Mouse (Mus musculus) embryonic facial prominence, embryonic 14.5 days (tissue): ENCODE measurements around the gene Gna15. TPM values are rescaled to one million over a fixed set of nuclear protein-coding genes. Genes with fewer than 3 reads are reported as not detected.

Experiments
- ATAC-seq: fragments of 200-750 bp; cut with Nextera tagmentation; 2 replicates; pipeline ENCODE4 v1.8.0; 2017; ENCODE audit warnings: low read depth, moderate number of reproducible peaks, moderate TSS enrichment
- DNase-seq: peaks from one replicate; pipeline ENCODE4 v3.0.0-alpha.2; 2015; ENCODE audit warnings: low spot score
- H3K27ac ChIP-seq: fragments of 300-500 bp; sonication (generic); replicated peaks from 2 replicates; pipeline ENCODE4 v1.5.1; 2014; ENCODE audit warnings: low read depth, mild to moderate bottlenecking, low read length, moderate library complexity
- H3K27me3 ChIP-seq: fragments of 300-500 bp; sonication (generic); replicated peaks from 2 replicates; pipeline ENCODE4 v1.6.1; 2014; ENCODE audit warnings: low read length; ENCODE audit not compliant: control insufficient read depth, insufficient read depth
- H3K36me3 ChIP-seq: fragments of 300-500 bp; sonication (generic); 2 replicates; pipeline ENCODE4 v1.6.1; 2014; ENCODE audit warnings: low read length, mixed read lengths; ENCODE audit not compliant: control insufficient read depth, insufficient read depth
- H3K4me1 ChIP-seq: fragments of 300-500 bp; sonication (generic); 2 replicates; pipeline ENCODE4 v1.6.1; 2014; ENCODE audit warnings: antibody characterized with exemption, low read length; ENCODE audit not compliant: control insufficient read depth, insufficient read depth
- H3K4me2 ChIP-seq: fragments of 300-500 bp; sonication (generic); 2 replicates; pipeline ENCODE4 v1.6.1; 2014; ENCODE audit warnings: low read depth, mild to moderate bottlenecking, low read length, moderate library complexity, mixed read lengths
- H3K4me3 ChIP-seq: fragments of 300-500 bp; sonication (generic); 2 replicates; pipeline ENCODE4 v1.5.1; 2014; ENCODE audit warnings: low read depth, mild to moderate bottlenecking, low read length
- H3K9ac ChIP-seq: fragments of 300-500 bp; sonication (generic); 2 replicates; pipeline ENCODE4 v1.6.1; 2014; ENCODE audit warnings: low read depth, mild to moderate bottlenecking, low read length, moderate library complexity, mixed read lengths
- H3K9me3 ChIP-seq: fragments of 300-500 bp; sonication (generic); 2 replicates; pipeline ENCODE4 v1.6.1; 2016; ENCODE audit warnings: low read length; ENCODE audit not compliant: control insufficient read depth
- WGBS: fragments of 180-500 bp; shearing (Covaris S2); extraction: QIAGEN DNeasy Blood & Tissue Kit; methylation state at CpG from one replicate; pipeline ENCODE4 v1.1.7; 2014; 5-methylcytosine and 5-hydroxymethylcytosine counted together
- polyA plus RNA-seq: library from polyadenylated mRNA; unstranded; fragments of >200 nt; fragmentation: Nextera tagmentation; extraction: Ambion mirVana; gene quantifications from 2 replicates; pipeline ENCODE4 v1.2.1, GENCODE M21; 2014

The Gna15 gene
- polyA plus RNA-seq, 1 experiment from 2014 or later: 3.1 TPM

DNA sequence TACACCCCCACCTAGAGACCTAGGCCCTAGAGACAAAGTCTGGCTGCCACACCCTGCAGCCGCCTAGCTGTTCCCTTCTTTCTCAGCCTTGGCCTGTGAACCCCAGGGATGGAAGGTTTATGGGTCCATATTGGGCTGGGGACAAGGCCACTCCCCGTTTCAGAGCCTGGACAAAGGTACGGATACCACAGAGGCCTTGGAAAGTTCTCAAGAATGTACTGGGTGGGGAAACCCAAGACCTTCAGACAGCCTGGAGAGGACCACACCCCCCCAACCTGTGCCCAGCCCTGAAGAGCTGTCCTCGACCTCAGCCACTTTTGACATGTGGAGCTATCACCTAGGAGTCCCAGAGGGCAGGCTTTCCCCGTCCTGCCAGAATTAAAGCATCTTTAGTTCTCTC, 24.9 kb upstream of the Gna15 start:
- Histone ChIP-seq H3K4me3 (no peak overlapping the region), H3K9me3 (no peaks in the 10 kb centered on the region), H3K4me2 (no peak overlapping the region), H3K27ac (no peak overlapping the region), H3K27me3 (no peaks in the 10 kb centered on the region), H3K36me3 (no peaks in the 10 kb centered on the region), H3K4me1 (peaks cover 2% of the 10 kb centered on the region), H3K9ac (no peak overlapping the region)
- no peak for DNase-seq
- ATAC-seq: no peak
- WGBS: 79% methylated on average over 5 of the region's 5 CpGs

GRCm38 (mm10) chr10:81546788-81547571, 23.0 kb upstream of the Gna15 start:
- no peak for DNase-seq
- Histone ChIP-seq H3K9ac (no peak overlapping the region), H3K27me3 (no peaks in the 10 kb centered on the region), H3K36me3 (no peaks in the 10 kb centered on the region), H3K9me3 (no peaks in the 10 kb centered on the region), H3K4me3 (no peak overlapping the region), H3K4me1 (peaks cover 10% of the 10 kb centered on the region), H3K27ac (no peak overlapping the region), H3K4me2 (no peak overlapping the region)
- 92% methylated on average over 12 of the region's 13 CpGs for WGBS
- no peak for ATAC-seq

GRCm38 (mm10) chr10:81546332-81546731, 22.3 kb upstream of the Gna15 start:
- 85% methylated on average over 5 of the region's 5 CpGs for WGBS
- H3K36me3 ChIP-seq: 0 out of 2 replicates have a peak, but pooled peaks cover under 1% of the 10 kb centered on the region
- H3K4me1 ChIP-seq: peaks cover 10% of the 10 kb centered on the region
- no peak for DNase-seq
- no peak for ATAC-seq
- peak overlapping the region; percentile 41; the same call in 1 of the 2 replicates for H3K9ac ChIP-seq
- H3K27ac ChIP-seq: no peak overlapping the region
- H3K9me3 ChIP-seq: no peaks in the 10 kb centered on the region
- H3K4me3 ChIP-seq: no peak overlapping the region
- H3K4me2 ChIP-seq: no peak overlapping the region
- no peaks in the 10 kb centered on the region for H3K27me3 ChIP-seq

GRCm38 (mm10) chr10:81545161-81545747, 21.2 kb upstream of the Gna15 start, which contains the start of gene Gna11:
Gene Gna11 (minus strand): TSS chr10:81545190.
- H3K36me3 ChIP-seq: 0 out of 2 replicates have a peak, but pooled peaks cover 4% of the 10 kb centered on the region
- DNase-seq (peak; percentile 99), ATAC-seq (peak; percentile 97)
- H3K4me3 ChIP-seq: peak within 1 kb of the TSS; percentile 91
- no peaks in the 10 kb centered on the region for H3K27me3 ChIP-seq
- WGBS: 2% methylated on average over 28 of the region's 59 CpGs
- peaks cover 10% of the 10 kb centered on the region for H3K4me1 ChIP-seq
- H3K27ac ChIP-seq: peak within 1 kb of the TSS; percentile 77
- H3K9ac ChIP-seq: peak within 1 kb of the TSS; percentile 94
- no peaks in the 10 kb centered on the region for H3K9me3 ChIP-seq
- H3K4me2 ChIP-seq: peak within 1 kb of the TSS; percentile 94

- Histone ChIP-seq H3K27ac (peak overlapping the region; percentile 75), H3K36me3 (0 out of 2 replicates have a peak, but pooled peaks cover 9% of the 10 kb centered on the region), H3K9me3 (no peaks in the 10 kb centered on the region), H3K4me1 (peaks cover 10% of the 10 kb centered on the region), H3K9ac (peak overlapping the region; percentile 94), H3K27me3 (no peaks in the 10 kb centered on the region), H3K4me3 (peak overlapping the region; percentile 91), H3K4me2 (peak overlapping the region; percentile 94)
- 3% methylated on average over 27 of the region's 93 CpGs for WGBS
- DNase-seq: peak; percentile 62
- ATAC-seq: peak; percentile 32
Measured at GRCm38 (mm10) chr10:81544296-81545160, 20.5 kb upstream of the Gna15 start.

DNA sequence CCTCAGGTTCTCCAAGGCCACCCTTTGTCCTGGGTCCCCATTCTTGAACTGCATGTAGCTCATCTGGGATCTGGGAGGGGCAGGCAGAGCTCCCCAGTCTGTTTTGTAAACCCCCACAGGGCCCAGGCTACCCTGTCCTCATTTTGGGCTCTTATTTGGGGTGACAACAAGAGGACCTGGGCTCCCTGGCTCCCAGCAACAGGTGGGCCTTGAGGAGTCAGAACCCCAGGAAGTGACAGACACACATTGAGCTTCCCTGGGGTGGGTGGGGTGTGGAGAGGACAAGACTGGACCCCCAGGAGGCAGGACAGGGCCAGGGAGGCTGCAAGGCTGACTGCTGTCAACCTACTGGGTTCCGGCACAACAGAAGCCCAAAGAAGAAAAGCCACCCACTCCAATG, 19.6 kb upstream of the Gna15 start:
- Histone ChIP-seq H3K4me1 (peaks cover 10% of the 10 kb centered on the region), H3K4me2 (peak overlapping the region; percentile 94), H3K9me3 (no peaks in the 10 kb centered on the region), H3K27ac (no peak overlapping the region), H3K9ac (peak overlapping the region; percentile 94), H3K27me3 (no peaks in the 10 kb centered on the region), H3K4me3 (peak overlapping the region; percentile 91), H3K36me3 (0 out of 2 replicates have a peak, but pooled peaks cover 16% of the 10 kb centered on the region)
- WGBS: 83% methylated on average over 1 of the region's 1 CpGs
- ATAC-seq: no peak
- no peak for DNase-seq

DNA sequence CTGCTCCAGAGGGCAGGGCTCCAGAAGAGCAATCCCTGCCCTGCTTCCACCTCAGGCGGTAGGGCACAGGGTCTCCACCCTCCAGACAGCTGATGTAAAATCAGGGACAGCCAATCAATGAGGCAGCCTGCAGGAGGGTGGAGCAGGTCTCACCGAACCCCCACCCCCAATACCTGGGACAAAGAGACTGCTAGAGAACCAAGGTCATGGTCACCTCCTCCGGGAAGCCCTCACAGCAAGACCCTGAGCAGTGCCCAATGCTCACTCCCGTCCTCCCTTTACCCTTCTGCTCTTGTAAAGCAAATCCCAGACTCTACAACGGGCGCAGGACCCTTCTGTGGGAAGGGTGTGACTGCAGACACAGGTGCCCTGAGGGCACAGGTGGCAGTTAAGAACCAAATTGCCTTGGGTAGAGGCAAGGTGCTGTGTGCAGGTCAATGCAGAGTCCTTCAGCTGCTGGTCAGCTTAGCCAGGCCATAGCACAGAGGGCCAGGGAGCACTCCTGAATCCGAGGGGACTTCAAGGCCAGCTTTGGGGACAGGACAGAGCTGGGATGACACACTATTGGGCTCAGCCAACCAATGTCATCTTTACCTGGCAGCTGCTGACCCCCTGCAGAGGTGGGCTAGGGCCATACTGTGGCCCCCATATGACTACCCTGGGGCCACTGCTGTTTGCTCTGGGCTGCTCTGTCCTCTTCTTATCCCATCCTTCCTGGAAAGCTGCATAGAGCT, 18.9 kb upstream of the Gna15 start:
- Histone ChIP-seq H3K4me2 (peak overlapping the region; percentile 94), H3K9ac (peak overlapping the region; percentile 94), H3K4me1 (peaks cover 10% of the 10 kb centered on the region), H3K4me3 (peak overlapping the region; percentile 91; the same call in 1 of the 2 replicates), H3K9me3 (no peaks in the 10 kb centered on the region), H3K27ac (no peak overlapping the region), H3K27me3 (no peaks in the 10 kb centered on the region), H3K36me3 (0 out of 2 replicates have a peak, but pooled peaks cover 20% of the 10 kb centered on the region)
- WGBS: 66% methylated on average over 6 of the region's 7 CpGs
- ATAC-seq (no peak), DNase-seq (no peak)
